Mouse (Mus musculus) urinary bladder, adult 2 months (tissue): ENCODE results near the gene Hcar2. TPM values are rescaled to one million over a fixed set of nuclear protein-coding genes. Genes with fewer than 3 reads are reported as not detected.

ENCODE experiments used
- polyA plus RNA-seq: library from polyadenylated mRNA; depleted of rRNA; stranded (reverse); fragments of >200 nt; gene quantifications from 2 replicates; pipeline ENCODE4 v1.2.3, GENCODE M21; 2012; rRNA removed

Hcar2 gene
- polyA plus RNA-seq, 1 experiment: 7.2 TPM

Other genes with a start within 250 kb of the Hcar2 start
- gene Clip1, start 180.9 kb downstream of the Hcar2 start, polyA plus RNA-seq: 50.5 and 57.5 TPM in 2 replicates
- 45.2 and 46.8 TPM in 2 replicates for gene Zcchc8, start 144.4 kb downstream of the Hcar2 start, polyA plus RNA-seq
- 87.0 and 89.6 TPM in 2 replicates for gene Rsrc2, start 116.1 kb downstream of the Hcar2 start, polyA plus RNA-seq
- 0.99 and 1.6 TPM in 2 replicates for gene Kntc1, start 115.8 kb downstream of the Hcar2 start, polyA plus RNA-seq
- 8.4 and 9.0 TPM in 2 replicates for gene Hcar1, start 14.5 kb upstream of the Hcar2 start, polyA plus RNA-seq
- 36.5 and 38.1 TPM in 2 replicates for gene Denr, start 41.7 kb upstream of the Hcar2 start, polyA plus RNA-seq
- 2.3 and 2.8 TPM in 2 replicates for gene Gm43518, start 61.9 kb upstream of the Hcar2 start, polyA plus RNA-seq
- gene Ccdc62, start 65.2 kb upstream of the Hcar2 start, polyA plus RNA-seq: 10.9 and 15.4 TPM in 2 replicates
- 53.9 and 54.0 TPM in 2 replicates for gene Hip1r, start 108.1 kb upstream of the Hcar2 start, polyA plus RNA-seq
- gene Vps37b, start 166.8 kb upstream of the Hcar2 start, polyA plus RNA-seq: 34.2 and 38.8 TPM in 2 replicates
- 2.2 and 3.8 TPM in 2 replicates for gene Abcb9, start 230.3 kb upstream of the Hcar2 start, polyA plus RNA-seq
- 24.8 and 32.2 TPM in 2 replicates for gene Ogfod2, start 246.8 kb upstream of the Hcar2 start, polyA plus RNA-seq